Mouse (Mus musculus) left cerebral cortex, adult 11 months (tissue): ENCODE results near the gene Hist3h2ba.

Experiments
- DNase-seq: peaks from one replicate; pipeline ENCODE4 v3.0.0; 2022; ENCODE audit warnings: low spot score

The Hist3h2ba gene

GRCm38 (mm10) chr11:58964216-58964615, 15.5 kb downstream of the Hist3h2ba start:
- no peak for DNase-seq

GRCm38 (mm10) chr11:58965001-58965760, 16.5 kb downstream of the Hist3h2ba start:
- DNase-seq = no peak

DNA sequence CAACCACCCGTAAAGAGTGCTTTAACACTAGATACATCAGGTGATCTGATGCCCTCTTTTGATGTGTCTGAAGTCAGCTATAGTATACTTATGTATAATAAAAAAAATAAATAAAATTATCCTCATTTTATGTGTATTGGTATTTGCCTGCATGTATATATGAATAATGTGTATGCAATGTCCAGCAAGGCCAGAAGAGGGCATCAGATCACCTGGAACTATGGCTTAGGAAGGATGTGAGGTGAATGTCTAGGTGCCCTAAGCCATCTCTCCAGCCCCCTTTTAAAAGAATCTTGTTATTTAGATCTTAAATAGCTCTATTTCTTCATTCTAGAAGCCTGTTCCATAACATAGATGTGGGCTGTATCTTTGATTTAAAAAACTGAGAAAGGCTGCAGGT, 18.6 kb downstream of the Hist3h2ba start:
- DNase-seq = no peak

- no peak for DNase-seq
These were observed 19.8 kb downstream of the Hist3h2ba start for GRCm38 (mm10) chr11:58968551-58968950.

DNA sequence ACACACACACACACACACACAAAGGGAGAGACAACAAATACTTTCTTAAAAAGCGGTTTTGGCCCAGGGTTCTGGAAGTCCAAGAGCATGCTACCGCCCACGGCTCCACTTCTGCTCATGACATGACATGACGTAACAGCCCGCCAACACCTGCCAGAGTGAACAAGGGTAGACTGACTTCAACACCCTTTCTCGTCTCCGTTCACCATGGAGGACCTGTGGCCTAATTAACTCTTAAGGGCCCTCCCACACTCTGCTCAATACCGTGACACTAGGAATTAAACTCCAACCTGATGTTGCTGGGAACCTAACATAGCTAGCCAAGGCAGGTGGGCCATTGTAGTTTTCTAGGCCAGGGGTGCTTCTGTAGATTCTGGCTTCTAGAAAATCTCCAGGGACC, 20.3 kb downstream of the Hist3h2ba start:
- no peak for DNase-seq

- DNase-seq = no peak
These were observed 20.9 kb downstream of the Hist3h2ba start for GRCm38 (mm10) chr11:58969659-58970058.

- no peak for DNase-seq
These were observed 22.3 kb downstream of the Hist3h2ba start for GRCm38 (mm10) chr11:58970831-58971530.

DNA sequence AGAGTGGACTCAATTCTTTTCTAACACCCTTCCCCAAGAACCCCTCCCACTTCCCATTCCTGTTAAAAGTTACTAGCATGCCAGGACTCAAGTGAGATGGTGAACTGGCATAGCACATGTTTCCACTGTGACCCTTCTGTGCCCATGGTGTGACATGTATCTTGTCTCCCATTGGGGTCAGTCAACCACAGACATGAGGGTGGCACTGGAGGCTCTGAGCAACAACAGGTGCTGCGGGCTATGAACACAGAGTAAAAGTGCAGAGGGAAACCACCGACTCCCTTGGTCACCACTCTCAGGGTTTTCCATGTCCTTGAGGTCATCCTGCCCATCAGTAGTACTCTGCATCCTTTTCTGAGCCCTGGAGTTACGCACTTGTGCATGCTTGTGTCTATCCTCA, 23.1 kb downstream of the Hist3h2ba start:
- no peak for DNase-seq

GRCm38 (mm10) chr11:58974414-58974813, 25.7 kb downstream of the Hist3h2ba start:
- DNase-seq = no peak

- no peak for DNase-seq
These were observed 28.4 kb downstream of the Hist3h2ba start for GRCm38 (mm10) chr11:58977150-58977549.

DNA sequence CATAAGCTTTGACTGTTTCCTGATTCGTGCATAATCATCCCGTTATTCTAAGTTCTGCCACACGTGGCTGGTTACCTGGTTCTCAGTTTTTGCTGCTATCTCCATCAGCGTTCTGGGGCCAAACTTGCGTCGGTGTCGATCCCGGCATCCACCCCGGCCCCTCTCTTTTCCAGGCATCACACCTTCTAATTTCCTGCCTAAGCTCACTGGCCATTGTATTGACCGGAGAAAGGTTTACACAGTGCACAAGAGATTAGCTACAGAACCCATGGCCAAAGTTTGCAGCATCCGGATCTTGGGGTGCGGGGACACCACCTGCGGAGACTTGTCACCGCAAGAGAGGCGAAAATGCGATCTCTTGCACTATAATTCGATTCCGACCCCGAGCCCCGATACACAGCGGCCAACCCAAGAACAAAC, 28.9 kb downstream of the Hist3h2ba start:
- DNase-seq = no peak

DNA sequence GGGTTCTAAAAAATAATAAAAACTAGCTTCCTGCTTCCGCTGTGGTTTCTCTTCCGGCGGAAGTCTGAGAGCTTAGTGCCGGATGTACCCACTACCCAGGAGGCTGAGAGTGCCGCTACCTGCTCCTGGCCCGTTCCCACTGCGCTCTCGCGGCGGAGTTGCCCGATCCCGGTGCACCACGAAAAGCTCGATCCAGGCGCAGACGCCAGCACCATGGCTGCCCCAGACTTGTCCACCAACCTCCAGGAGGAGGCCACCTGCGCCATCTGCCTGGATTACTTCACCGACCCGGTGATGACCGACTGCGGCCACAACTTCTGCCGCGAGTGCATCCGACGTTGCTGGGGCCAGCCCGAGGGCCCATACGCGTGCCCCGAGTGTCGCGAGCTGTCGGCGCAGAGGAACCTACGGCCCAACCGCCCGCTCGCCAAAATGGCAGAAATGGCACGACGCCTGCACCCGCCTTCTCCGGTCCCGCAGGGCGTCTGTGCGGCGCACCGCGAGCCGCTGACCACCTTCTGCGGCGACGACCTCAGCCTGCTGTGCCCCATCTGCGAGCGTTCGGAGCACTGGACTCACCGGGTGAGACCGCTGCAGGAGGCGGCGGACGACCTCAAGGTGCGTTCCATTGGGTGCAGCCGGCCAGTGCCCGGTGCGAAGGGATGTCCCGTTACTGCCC, 29.4 kb downstream of the Hist3h2ba start, which contains the start of gene Trim11:
Trim11 (plus strand) TSS at position 67 of the 679 bp plus-strand sequence.
- DNase-seq = no peak

DNA sequence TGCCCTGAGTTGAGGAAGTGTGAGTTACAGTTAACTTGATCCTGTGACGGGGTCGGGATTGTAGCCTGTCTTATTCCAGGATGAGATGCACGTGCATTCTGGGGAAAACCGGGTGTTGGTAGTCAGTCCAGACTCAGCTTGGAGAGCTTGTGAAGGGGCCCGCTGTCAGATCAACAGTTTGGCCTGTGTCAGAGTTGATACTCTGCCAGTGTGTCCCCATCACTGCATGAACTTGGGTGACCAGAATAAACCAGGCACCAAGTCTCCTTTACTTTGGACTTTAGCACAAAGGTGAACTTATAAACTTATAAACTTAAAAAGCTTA, 29.9 kb downstream of the Hist3h2ba start:
- DNase-seq = no peak

DNA sequence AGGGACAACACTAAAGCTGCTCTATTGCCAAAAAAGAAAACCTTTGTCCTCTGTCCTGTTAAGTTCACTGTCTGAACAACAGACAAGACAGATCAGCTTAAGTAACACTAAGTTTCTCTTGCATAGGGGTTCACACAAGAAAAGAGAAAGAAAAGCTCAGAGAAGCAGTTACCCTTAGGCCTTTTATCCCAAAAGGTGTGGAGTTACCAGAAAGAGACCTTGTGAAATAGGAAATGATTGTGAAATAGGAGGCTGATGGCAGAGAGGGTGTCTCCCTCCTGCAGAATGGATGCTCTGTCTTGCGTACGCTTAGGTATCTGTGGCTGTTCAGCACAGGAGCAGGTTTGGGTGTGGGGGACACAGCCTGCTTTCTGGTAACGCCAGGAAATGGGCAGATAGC, 30.5 kb downstream of the Hist3h2ba start:
- DNase-seq = no peak

DNA sequence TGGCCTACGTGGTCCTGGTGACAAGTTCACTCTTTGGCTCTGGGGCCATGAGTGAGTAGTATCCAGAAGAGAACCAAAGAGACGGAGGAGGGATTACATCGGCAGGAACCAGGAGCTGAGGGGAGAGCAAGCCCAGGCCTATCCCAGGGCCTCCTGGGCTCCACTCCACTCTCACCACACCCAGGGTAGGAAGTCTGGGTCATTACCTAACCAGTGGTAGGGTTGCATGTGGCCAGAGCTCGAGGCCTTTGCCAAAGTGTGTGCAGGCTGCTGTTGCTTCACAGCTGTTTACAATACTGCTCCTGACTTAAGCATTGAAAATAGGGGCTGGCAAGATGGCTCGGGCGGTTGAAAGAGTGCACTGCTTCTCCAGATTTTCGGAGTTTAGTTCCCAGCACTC, 30.9 kb downstream of the Hist3h2ba start:
- DNase-seq = no peak

- DNase-seq = no peak
These were observed 31.8 kb downstream of the Hist3h2ba start for GRCm38 (mm10) chr11:58980381-58980990.

DNA sequence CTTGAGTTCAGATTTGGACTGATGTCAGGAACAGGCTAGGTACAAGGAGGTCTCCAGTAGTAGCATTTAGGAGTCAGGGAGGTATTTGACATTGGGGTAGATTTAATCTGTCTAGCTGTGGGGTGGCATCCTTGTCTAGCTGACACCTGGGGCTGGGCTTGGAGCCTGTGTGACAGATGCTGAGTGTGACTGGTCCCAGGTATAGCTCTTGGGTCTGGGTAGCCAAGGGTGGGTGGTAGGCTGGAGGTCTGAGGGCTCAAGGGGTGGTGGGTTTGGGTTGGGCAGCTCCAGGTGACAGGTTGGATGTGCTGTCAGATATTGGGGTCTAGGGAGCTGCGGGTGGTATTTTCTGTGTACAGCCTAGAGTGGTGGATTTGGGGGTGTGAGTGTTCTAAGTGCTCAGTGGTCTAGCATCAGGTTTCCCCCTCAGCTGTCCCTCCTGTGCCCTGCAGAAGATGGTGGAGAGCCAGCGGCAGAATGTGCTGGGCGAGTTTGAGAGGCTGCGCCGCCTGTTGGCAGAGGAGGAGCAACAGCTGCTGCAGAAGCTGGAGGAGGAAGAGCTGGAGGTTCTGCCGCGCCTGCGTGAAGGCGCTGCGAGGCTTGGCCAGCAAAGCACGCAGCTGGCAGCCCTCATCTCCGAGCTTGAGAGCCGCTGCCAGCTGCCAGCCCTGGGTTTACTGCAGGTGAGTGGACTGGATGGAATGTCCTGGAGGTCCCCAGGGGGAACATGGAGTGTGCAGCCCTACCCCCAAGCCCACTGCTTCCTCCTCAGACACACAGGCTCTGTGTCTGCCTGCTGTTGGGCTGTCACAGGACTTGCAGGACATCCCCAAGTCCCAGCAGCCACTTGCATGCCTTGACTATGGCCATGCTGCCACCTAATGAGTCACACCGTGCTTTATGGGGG, 33.1 kb downstream of the Hist3h2ba start:
- DNase-seq = no peak

GRCm38 (mm10) chr11:58982471-58983097, 33.9 kb downstream of the Hist3h2ba start:
- no peak for DNase-seq

GRCm38 (mm10) chr11:58983691-58984341, 35.1 kb downstream of the Hist3h2ba start:
- DNase-seq = no peak

DNA sequence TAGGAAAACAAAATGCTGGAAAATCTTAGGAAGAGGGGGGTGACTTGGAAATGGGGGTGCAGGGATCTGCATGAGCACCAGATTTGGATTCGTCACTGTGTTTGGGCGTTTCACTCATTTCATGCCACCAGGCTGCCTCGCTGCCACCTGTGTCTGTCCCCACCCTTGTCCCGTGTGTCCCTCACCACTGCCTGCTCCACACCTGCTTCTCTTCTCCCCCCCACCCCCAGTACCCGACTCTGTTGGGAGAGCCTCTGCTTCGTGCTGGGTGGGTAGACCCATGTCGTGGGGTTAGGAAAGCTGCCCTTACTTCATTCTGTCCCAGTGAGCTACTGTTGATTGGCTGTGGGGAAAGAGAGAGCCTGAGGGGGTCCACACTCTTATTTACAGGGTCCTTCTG, 35.9 kb downstream of the Hist3h2ba start:
- DNase-seq = no peak
